Mouse (Mus musculus) limb, embryonic 14.5 days (tissue): ENCODE data around the gene Pigm. TPM values are rescaled to one million over a fixed set of nuclear protein-coding genes. Genes with fewer than 3 reads are reported as not detected.

ENCODE experiments used
- ATAC-seq: fragments of 200-750 bp; cut with Nextera tagmentation; 2 replicates; pipeline ENCODE4 v1.8.0; 2017; ENCODE audit warnings: low read depth, moderate number of reproducible peaks, moderate TSS enrichment; ENCODE audit not compliant: low FRiP score
- DNase-seq: peaks from one replicate; pipeline ENCODE4 v3.0.0-alpha.2; 2015; ENCODE audit warnings: low spot score
- H3K27ac ChIP-seq: fragments of 300-500 bp; sonication (generic); replicated peaks from 2 replicates; pipeline ENCODE4 v1.5.1; 2014; ENCODE audit warnings: low read depth, mild to moderate bottlenecking, low read length, moderate library complexity, mixed read lengths
- H3K27me3 ChIP-seq: fragments of 300-500 bp; sonication (generic); 2 replicates; pipeline ENCODE4 v1.6.1; 2014; ENCODE audit warnings: low read length, mixed read lengths; ENCODE audit not compliant: control insufficient read depth, insufficient read depth
- H3K36me3 ChIP-seq: fragments of 300-500 bp; sonication (generic); 2 replicates; pipeline ENCODE4 v1.6.1; 2014; ENCODE audit warnings: mild to moderate bottlenecking, low read length, moderate library complexity, mixed read lengths; ENCODE audit not compliant: control insufficient read depth, insufficient read depth
- H3K4me1 ChIP-seq: fragments of 300-500 bp; sonication (generic); 2 replicates; pipeline ENCODE4 v1.6.1; 2014; ENCODE audit warnings: antibody characterized with exemption, low read length, mixed read lengths; ENCODE audit not compliant: control insufficient read depth, insufficient read depth
- H3K4me2 ChIP-seq: fragments of 300-500 bp; sonication (generic); replicated peaks from 2 replicates; pipeline ENCODE4 v1.6.1; 2014; ENCODE audit warnings: low read depth, mild to moderate bottlenecking, low read length, moderate library complexity; ENCODE audit not compliant: severe bottlenecking
- H3K4me3 ChIP-seq: fragments of 300-500 bp; sonication (generic); replicated peaks from 2 replicates; pipeline ENCODE4 v1.5.1; 2014; ENCODE audit warnings: low read length
- H3K9ac ChIP-seq: fragments of 300-500 bp; sonication (generic); 2 replicates; pipeline ENCODE4 v1.6.1; 2014; ENCODE audit warnings: mild to moderate bottlenecking, low read depth, low read length, moderate library complexity; ENCODE audit not compliant: severe bottlenecking
- H3K9me3 ChIP-seq: fragments of 300-500 bp; sonication (generic); 2 replicates; pipeline ENCODE4 v1.6.1; 2016; ENCODE audit warnings: low read length; ENCODE audit not compliant: control insufficient read depth
- POLR2A ChIP-seq: fragments of 200-500 bp; IDR thresholded peaks from 2 replicates; pipeline ENCODE4 v1.8.0; 2012; ENCODE audit warnings: inconsistent platforms, mild to moderate bottlenecking, moderate library complexity, borderline replicate concordance; ENCODE audit not compliant: insufficient read depth, insufficient read length; ENCODE audit errors: extremely low read depth
- WGBS: fragments of 180-500 bp; shearing (Covaris S2); extraction: QIAGEN DNeasy Blood & Tissue Kit; methylation state at CpG from one replicate; pipeline ENCODE4 v1.1.7; 2014; 5-methylcytosine and 5-hydroxymethylcytosine counted together
- polyA plus RNA-seq, 2 experiments: library from polyadenylated mRNA; depleted of rRNA in 1 of 2; stranded (reverse) in 1 of 2; unstranded in 1 of 2; fragments of >200 nt; fragmentation: Nextera tagmentation in 1 of 2; extraction: Ambion mirVana in 1 of 2; gene quantifications; 2 replicates each; pipeline versions ENCODE4 v1.2.1 to v1.2.3; 2012 to 2014

The Pigm gene
- polyA plus RNA-seq, 2 experiments: 6.7 to 9.6 TPM

GRCm38 (mm10) chr1:172393739-172394138 is 17.4 kb downstream of the Pigm start:
- 51% methylated on average over 8 of the region's 8 CpGs for WGBS
- no peak overlapping the region for H3K27ac ChIP-seq
- ATAC-seq: no peak
- H3K9me3 ChIP-seq: no peaks in the 10 kb centered on the region
- no peak for DNase-seq
- no peak overlapping the region for H3K4me2 ChIP-seq
- no peak overlapping the region for H3K4me3 ChIP-seq
- TF ChIP-seq POLR2A: no peak
- H3K9ac ChIP-seq: no peak overlapping the region
- H3K4me1 ChIP-seq: peaks cover 6% of the 10 kb centered on the region; the same call in 1 of the 2 replicates
- peaks cover 9% of the 10 kb centered on the region; the same call in 1 of the 2 replicates for H3K27me3 ChIP-seq
- no peaks in the 10 kb centered on the region for H3K36me3 ChIP-seq

GRCm38 (mm10) chr1:172396996-172397752 is 20.8 kb downstream of the Pigm start:
- TF ChIP-seq POLR2A: no peak
- H3K4me2 ChIP-seq: no peak overlapping the region
- H3K9ac ChIP-seq: no peak overlapping the region
- 51% methylated on average over 9 of the region's 9 CpGs for WGBS
- no peaks in the 10 kb centered on the region for H3K36me3 ChIP-seq
- H3K4me1 ChIP-seq: 0 out of 2 replicates have a peak, but pooled peaks cover under 1% of the 10 kb centered on the region
- H3K4me3 ChIP-seq: no peak overlapping the region
- DNase-seq (no peak), ATAC-seq (no peak)
- H3K27me3 ChIP-seq: 0 out of 2 replicates have a peak, but pooled peaks cover under 1% of the 10 kb centered on the region
- H3K27ac ChIP-seq: no peak overlapping the region
- H3K9me3 ChIP-seq: no peaks in the 10 kb centered on the region

GRCm38 (mm10) chr1:172406077-172406706 is 29.8 kb downstream of the Pigm start:
- no peak for TF ChIP-seq POLR2A
- no peak overlapping the region for H3K4me3 ChIP-seq
- H3K27me3 ChIP-seq: no peaks in the 10 kb centered on the region
- 26% methylated on average over 16 of the region's 16 CpGs for WGBS
- DNase-seq (no peak), ATAC-seq (no peak)
- no peak overlapping the region for H3K27ac ChIP-seq
- no peaks in the 10 kb centered on the region for H3K4me1 ChIP-seq
- H3K4me2 ChIP-seq: no peak overlapping the region
- no peaks in the 10 kb centered on the region for H3K9me3 ChIP-seq
- H3K36me3 ChIP-seq: no peaks in the 10 kb centered on the region
- H3K9ac ChIP-seq: no peak overlapping the region

GRCm38 (mm10) chr1:172408996-172409395 is 32.6 kb downstream of the Pigm start:
- no peaks in the 10 kb centered on the region for H3K4me1 ChIP-seq
- no peak overlapping the region for H3K27ac ChIP-seq
- DNase-seq: peak; percentile 63
- no peak overlapping the region for H3K9ac ChIP-seq
- no peaks in the 10 kb centered on the region for H3K27me3 ChIP-seq
- no peak overlapping the region for H3K4me2 ChIP-seq
- H3K4me3 ChIP-seq: no peak overlapping the region
- H3K36me3 ChIP-seq: no peaks in the 10 kb centered on the region
- 0 out of 2 replicates have a peak, but pooled peaks have one; percentile 39 for ATAC-seq
- TF ChIP-seq POLR2A: no peak
- no peaks in the 10 kb centered on the region for H3K9me3 ChIP-seq
- WGBS: 8% methylated on average over 6 of the region's 6 CpGs

GRCm38 (mm10) chr1:172409431-172409830 is 33.1 kb downstream of the Pigm start:
- no peak for TF ChIP-seq POLR2A
- no peak overlapping the region for H3K4me2 ChIP-seq

More at GRCm38 (mm10) chr1:172409431-172409830, 33.1 kb downstream of the Pigm start:
- H3K27ac ChIP-seq: no peak overlapping the region
- no peak overlapping the region for H3K4me3 ChIP-seq
- DNase-seq (no peak), ATAC-seq (no peak)
- no peaks in the 10 kb centered on the region for H3K4me1 ChIP-seq
- H3K27me3 ChIP-seq: no peaks in the 10 kb centered on the region
- 11% methylated on average over 5 of the region's 5 CpGs for WGBS
- H3K9me3 ChIP-seq: no peaks in the 10 kb centered on the region
- no peaks in the 10 kb centered on the region for H3K36me3 ChIP-seq
- H3K9ac ChIP-seq: no peak overlapping the region
